Mouse (Mus musculus) embryonic stem cell, embryonic (primary cell): Measurements from ENCODE around the gene Nid1.
"Not testable (repeated sequence)": the region's sequence is repeated elsewhere in the genome, so short reads cannot be mapped to it uniquely, and the experiment has no call there.

Experiments used
- CTCF ChIA-PET, 4 experiments: fragments of 300-600 bp in 2 of 4; fragments of 350-600 bp in 2 of 4; sonication (Branson Sonifier 250); formaldehyde crosslinking; loops; one replicate each; lab custom pipeline; 2022; ENCODE audit warnings: inconsistent platforms in 2 of 4; lab: Charles Lee
- POLR2A ChIA-PET, 4 experiments: fragments of 300-600 bp in 2 of 4; fragments of 350-600 bp in 2 of 4; sonication (Branson Sonifier 250); formaldehyde crosslinking; loops; one replicate each; lab custom pipeline; 2022; ENCODE audit warnings: antibody characterized with exemption in 4 of 4, inconsistent platforms in 1 of 4; lab: Charles Lee

Nid1 gene

GRCm38 (mm10) chr13:13446711-13447443 lies 9.5 kb downstream of the Nid1 start:
- POLR2A ChIA-PET, result interaction anchor here in 3 of 4 experiments (0.6 to 2.3 kb wide), 15 partner anchors 12 to 514 kb away, joined by 3 to 26 read pairs (median 4); no protein-coding TSS in a partner anchor
- CTCF ChIA-PET, result interaction anchor here in 3 of 4 experiments (0.7 to 0.9 kb wide), 3 partner anchors 27 to 588 kb away, joined by 3 to 4 read pairs (median 4); no protein-coding TSS in a partner anchor

- POLR2A ChIA-PET, result interaction anchor here in 3 of 4 experiments (0.7 to 2.7 kb wide), 5 partner anchors 11 to 15 kb away, joined by 3 to 12 read pairs (median 9); no protein-coding TSS in a partner anchor
These were observed 12.6 kb downstream of the Nid1 start for GRCm38 (mm10) chr13:13449981-13450380.

GRCm38 (mm10) chr13:13450931-13451330 lies 13.6 kb downstream of the Nid1 start:
- CTCF ChIA-PET, result interaction anchor here in 1 of 4 experiments (0.6 kb wide), 1 partner anchor 36 kb away, joined by 4 read pairs; no protein-coding TSS in a partner anchor
- POLR2A ChIA-PET, result interaction anchor here in 3 of 4 experiments (0.8 to 2.7 kb wide), 5 partner anchors 10 to 23 kb away, joined by 3 to 12 read pairs (median 9); no protein-coding TSS in a partner anchor

More at GRCm38 (mm10) chr13:13449981-13450380, 12.6 kb downstream of the Nid1 start:
- CTCF ChIA-PET, result interaction anchor here in 1 of 4 experiments (0.7 kb wide), 1 partner anchor 13 kb away, joined by 3 read pairs; no protein-coding TSS in a partner anchor

GRCm38 (mm10) chr13:13453332-13453731 lies 16.0 kb downstream of the Nid1 start:
- CTCF ChIA-PET, POLR2A ChIA-PET: not testable (repeated sequence)

GRCm38 (mm10) chr13:13454249-13454648 lies 16.9 kb downstream of the Nid1 start:
- POLR2A ChIA-PET, result interaction anchor here in 1 of 4 experiments (1.0 to 1.2 kb wide), 2 partner anchors 8 to 24 kb away, joined by 3 read pairs; no protein-coding TSS in a partner anchor
- CTCF ChIA-PET, result not testable (repeated sequence)

- CTCF ChIA-PET, result not testable (repeated sequence)
- POLR2A ChIA-PET, result interaction anchor here in 1 of 4 experiments (0.5 kb wide), 1 partner anchor 36 kb away, joined by 3 read pairs; no protein-coding TSS in a partner anchor
These were observed 18.5 kb downstream of the Nid1 start for GRCm38 (mm10) chr13:13455632-13456492.

- ChIA-PET POLR2A (interaction anchor here in 1 of 4 experiments (1.6 to 1.7 kb wide), 2 partner anchors 11 to 736 kb away, joined by 4 to 9 read pairs; no protein-coding TSS in a partner anchor), CTCF (no interaction called here)
These were observed 20.9 kb downstream of the Nid1 start for GRCm38 (mm10) chr13:13458138-13458737.

- CTCF ChIA-PET, result interaction anchor here in 3 of 4 experiments (0.6 to 1.5 kb wide), 4 partner anchors 13 to 56 kb away, joined by 3 to 4 read pairs (median 4); no protein-coding TSS in a partner anchor
- POLR2A ChIA-PET, result interaction anchor here in 3 of 4 experiments (0.8 to 2.9 kb wide), 19 partner anchors 10 to 739 kb away, joined by 3 to 26 read pairs (median 9); partner anchors contain the start of gene B3galnt2 (in 1 of the 3)
These were observed 23.3 kb downstream of the Nid1 start for GRCm38 (mm10) chr13:13460521-13461138.

- CTCF ChIA-PET, result interaction anchor here in 2 of 4 experiments (0.8 to 3.0 kb wide), 5 partner anchors 12 to 55 kb away, joined by 3 to 13 read pairs (median 4); no protein-coding TSS in a partner anchor
- POLR2A ChIA-PET, result interaction anchor here in 3 of 4 experiments (0.7 to 2.9 kb wide), 22 partner anchors 9 to 740 kb away, joined by 3 to 26 read pairs (median 7); no protein-coding TSS in a partner anchor
These were observed 24.3 kb downstream of the Nid1 start for GRCm38 (mm10) chr13:13461446-13462192.

GRCm38 (mm10) chr13:13463949-13464348 lies 26.6 kb downstream of the Nid1 start:
- ChIA-PET CTCF (interaction anchor here in 2 of 4 experiments (0.5 to 3.0 kb wide), 3 partner anchors 10 to 425 kb away, joined by 4 to 13 read pairs (median 4); no protein-coding TSS in a partner anchor), POLR2A (interaction anchor here in 3 of 4 experiments (0.7 to 2.0 kb wide), 5 partner anchors 9 to 14 kb away, joined by 3 to 8 read pairs (median 3); no protein-coding TSS in a partner anchor)

GRCm38 (mm10) chr13:13467249-13467648 lies 29.9 kb downstream of the Nid1 start:
- POLR2A ChIA-PET, result interaction anchor here in 1 of 4 experiments (1.1 kb wide), 1 partner anchor 10 kb away, joined by 3 read pairs; no protein-coding TSS in a partner anchor
- CTCF ChIA-PET, result not testable (repeated sequence)

GRCm38 (mm10) chr13:13468513-13468912 lies 31.2 kb downstream of the Nid1 start:
- CTCF ChIA-PET, result no interaction called here
- POLR2A ChIA-PET, result no interaction called here

- ChIA-PET POLR2A (interaction anchor here in 1 of 4 experiments (1.9 to 2.0 kb wide), 2 partner anchors 11 to 24 kb away, joined by 5 to 7 read pairs; no protein-coding TSS in a partner anchor), CTCF (no interaction called here)
These were observed 34.0 kb downstream of the Nid1 start for GRCm38 (mm10) chr13:13471334-13471757.

- CTCF ChIA-PET, result interaction anchor here (0.6 to 1.8 kb wide), 12 partner anchors 11 to 829 kb away, joined by 3 to 13 read pairs (median 3); no protein-coding TSS in a partner anchor
- POLR2A ChIA-PET, result interaction anchor here in 3 of 4 experiments (0.8 to 2.9 kb wide), 5 partner anchors 10 to 40 kb away, joined by 3 to 13 read pairs (median 3); no protein-coding TSS in a partner anchor
These were observed 37.1 kb downstream of the Nid1 start for GRCm38 (mm10) chr13:13474464-13474863.

- ChIA-PET POLR2A (interaction anchor here in 2 of 4 experiments (0.8 to 2.9 kb wide), 2 partner anchors 14 to 40 kb away, joined by 3 to 13 read pairs; no protein-coding TSS in a partner anchor), CTCF (interaction anchor here (0.6 to 1.8 kb wide), 6 partner anchors 9 to 1298 kb away, joined by 3 to 13 read pairs (median 5); no protein-coding TSS in a partner anchor)
These were observed 37.6 kb downstream of the Nid1 start for GRCm38 (mm10) chr13:13474991-13475390.

- POLR2A ChIA-PET, result interaction anchor here in 3 of 4 experiments (1.4 to 3.2 kb wide), 5 partner anchors 13 to 30 kb away, joined by 3 to 11 read pairs (median 8); no protein-coding TSS in a partner anchor
- CTCF ChIA-PET, result no interaction called here
These were observed 39.2 kb downstream of the Nid1 start for GRCm38 (mm10) chr13:13476568-13476967.
